Mouse (Mus musculus): Measurements from ENCODE around the gene Sept4.

Gene Sept4

GRCm38 (mm10) chr11:87568255-87568953, at the start of gene Sept4:
Gene Sept4, plus strand, starts transcription at chr11:87568903.
- DNase-seq (ENCODE audit: low spot score), result no peak

- DNase-seq (ENCODE audit: low spot score), result peak; percentile 35
Observed at GRCm38 (mm10) chr11:87519260-87519659, 49.4 kb upstream of the Sept4 start.

GRCm38 (mm10) chr11:87523466-87523865, 45.2 kb upstream of the Sept4 start:
- no peak for DNase-seq (ENCODE audit: low spot score)

GRCm38 (mm10) chr11:87523967-87524366, 44.7 kb upstream of the Sept4 start:
- DNase-seq (ENCODE audit: low spot score), result no peak

GRCm38 (mm10) chr11:87524780-87525179, 43.9 kb upstream of the Sept4 start:
- DNase-seq (ENCODE audit: low spot score), result no peak

- DNase-seq (ENCODE audit: low spot score), result no peak
Observed at GRCm38 (mm10) chr11:87527364-87527763, 41.3 kb upstream of the Sept4 start.

- no peak for DNase-seq (ENCODE audit: low spot score)
Observed at GRCm38 (mm10) chr11:87527990-87528389, 40.7 kb upstream of the Sept4 start.

GRCm38 (mm10) chr11:87531695-87532094, 37.0 kb upstream of the Sept4 start:
- no peak for DNase-seq (ENCODE audit: low spot score)

- no peak for DNase-seq (ENCODE audit: low spot score)
Observed at GRCm38 (mm10) chr11:87542285-87542684, 26.4 kb upstream of the Sept4 start.

- no peak for DNase-seq (ENCODE audit: low spot score)
Observed at GRCm38 (mm10) chr11:87542906-87543305, 25.8 kb upstream of the Sept4 start.

- no peak for DNase-seq (ENCODE audit: low spot score)
Observed at GRCm38 (mm10) chr11:87553342-87553741, 15.4 kb upstream of the Sept4 start.

GRCm38 (mm10) chr11:87554386-87554785, 14.3 kb upstream of the Sept4 start:
- DNase-seq (ENCODE audit: low spot score), result no peak

GRCm38 (mm10) chr11:87555106-87555703, 13.5 kb upstream of the Sept4 start:
- no peak for DNase-seq (ENCODE audit: low spot score)

GRCm38 (mm10) chr11:87561208-87561607, 7.5 kb upstream of the Sept4 start:
- DNase-seq (ENCODE audit: low spot score), result no peak

GRCm38 (mm10) chr11:87566501-87566900, 2.2 kb upstream of the Sept4 start, which contains the start of gene Gm11492:
Gene Gm11492, plus strand, starts transcription at chr11:87566653.
- DNase-seq (ENCODE audit: low spot score), result no peak

- no peak for DNase-seq (ENCODE audit: low spot score)
Observed at GRCm38 (mm10) chr11:87570743-87571142, 2.0 kb downstream of the Sept4 start.

GRCm38 (mm10) chr11:87571361-87571950, 2.8 kb downstream of the Sept4 start:
- no peak for DNase-seq (ENCODE audit: low spot score)

- DNase-seq (ENCODE audit: low spot score), result no peak
Observed at GRCm38 (mm10) chr11:87573751-87574150, 5.0 kb downstream of the Sept4 start.

- DNase-seq (ENCODE audit: low spot score), result no peak
Observed at GRCm38 (mm10) chr11:87574520-87575180, 5.9 kb downstream of the Sept4 start.

GRCm38 (mm10) chr11:87577601-87578248, 9.0 kb downstream of the Sept4 start:
- no peak for DNase-seq (ENCODE audit: low spot score)

- peak; percentile 39 for DNase-seq (ENCODE audit: low spot score)
Observed at GRCm38 (mm10) chr11:87578249-87578962, 9.7 kb downstream of the Sept4 start.
